Mouse (Mus musculus) thymus, adult 18-20 months (tissue): ENCODE measurements at regions not wholly inside any gene's neighbourhood (a gene's known extent, or its start where the extent isn't known, plus 50 kb on each side); places are given as distances from the start of the nearest gene placed in this dataset.
"Not testable (repeated sequence)": the region's sequence is repeated elsewhere in the genome, so short reads cannot be mapped to it uniquely, and the experiment has no call there.

Experiments
- DNase-seq, 2 experiments: peaks; one replicate each; pipeline ENCODE4 v3.0.0; 2022; ENCODE audit warnings: mixed read lengths in 2 of 2

DNA sequence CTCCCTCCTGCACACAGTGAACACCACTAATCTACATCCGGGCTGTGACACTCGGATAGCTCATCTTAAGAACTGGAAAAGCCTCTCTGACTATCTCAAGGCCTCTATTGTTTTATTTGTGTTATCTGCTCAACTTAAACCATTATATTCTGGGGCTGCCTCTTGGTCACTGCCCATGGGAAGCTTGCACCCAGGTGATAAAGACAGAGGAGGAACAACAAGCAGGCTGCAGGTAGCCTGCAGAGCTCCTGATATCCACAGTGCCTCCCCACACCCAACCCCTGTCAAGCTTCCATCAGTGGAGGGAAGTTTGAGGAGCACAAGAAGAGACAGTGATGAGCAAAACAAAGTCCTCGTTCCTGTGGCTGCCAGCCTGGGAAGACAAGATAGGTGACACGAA lies 467.0 kb upstream of the Smim15 start:
- DNase-seq, result no peak

DNA sequence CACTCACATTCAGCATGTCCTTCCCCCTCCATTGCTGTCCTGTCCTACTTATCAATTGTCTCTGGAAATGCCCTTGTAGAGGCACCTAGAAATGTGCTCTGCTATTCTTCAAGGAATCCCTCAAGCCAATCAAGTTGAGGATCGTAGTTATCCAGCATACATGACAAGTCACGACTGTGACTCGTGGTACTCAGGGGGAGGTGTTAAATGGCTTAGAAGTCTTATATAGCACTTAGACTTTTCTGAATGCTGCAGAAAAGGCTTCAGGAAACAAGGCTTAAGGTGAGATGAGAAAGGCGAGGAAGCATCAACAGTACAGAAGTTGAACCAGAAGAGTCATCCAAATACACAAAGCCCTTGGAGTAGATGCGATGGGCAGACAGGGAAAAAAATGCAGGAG lies 467.5 kb upstream of the Smim15 start:
- DNase-seq, result no peak

- DNase-seq, result no peak
Measured at GRCm38 (mm10) chr13:107575025-107575424, 469.2 kb upstream of the Smim15 start.

DNA sequence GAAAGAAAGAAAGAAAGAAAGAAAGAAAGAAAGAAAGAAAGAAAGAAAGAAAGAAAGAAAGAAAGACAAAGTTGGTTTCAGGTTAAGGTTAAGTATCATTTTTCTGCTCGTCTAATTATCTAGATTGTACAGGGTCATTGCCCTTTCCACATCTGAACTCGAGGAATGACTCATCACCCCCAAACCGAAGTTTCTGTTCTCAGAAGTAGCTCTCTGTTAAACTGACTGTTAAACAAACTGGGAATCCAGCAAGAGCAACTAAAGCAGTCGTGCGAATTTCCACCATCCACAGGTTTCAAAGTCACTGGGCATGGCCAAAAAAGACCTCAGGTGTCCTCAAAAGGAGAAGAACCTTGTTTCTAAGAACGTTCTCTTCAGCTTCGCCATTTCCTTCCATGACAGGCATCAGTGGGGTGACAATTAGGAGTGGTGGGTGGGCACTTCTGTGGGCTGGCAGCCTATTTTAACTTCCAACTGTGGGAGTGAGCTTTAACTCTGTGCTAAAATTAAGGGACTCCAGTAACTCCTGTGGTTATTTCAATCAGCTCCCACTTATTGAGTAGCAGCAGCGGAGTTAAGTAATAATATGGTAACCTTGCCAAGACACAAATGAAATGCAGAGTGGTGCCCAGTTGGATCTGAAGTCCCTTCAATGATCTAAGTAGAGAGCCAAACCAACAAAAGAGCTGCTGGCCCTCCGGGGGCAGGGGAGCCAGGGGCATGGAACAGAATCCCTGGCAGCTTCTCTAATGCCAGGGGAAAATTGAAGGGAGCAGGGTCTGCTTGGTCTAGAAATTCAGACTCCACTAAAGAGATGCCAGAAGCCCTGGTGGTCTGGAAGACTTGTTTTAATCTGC lies 470.5 kb upstream of the Smim15 start:
- no peak for DNase-seq

DNA sequence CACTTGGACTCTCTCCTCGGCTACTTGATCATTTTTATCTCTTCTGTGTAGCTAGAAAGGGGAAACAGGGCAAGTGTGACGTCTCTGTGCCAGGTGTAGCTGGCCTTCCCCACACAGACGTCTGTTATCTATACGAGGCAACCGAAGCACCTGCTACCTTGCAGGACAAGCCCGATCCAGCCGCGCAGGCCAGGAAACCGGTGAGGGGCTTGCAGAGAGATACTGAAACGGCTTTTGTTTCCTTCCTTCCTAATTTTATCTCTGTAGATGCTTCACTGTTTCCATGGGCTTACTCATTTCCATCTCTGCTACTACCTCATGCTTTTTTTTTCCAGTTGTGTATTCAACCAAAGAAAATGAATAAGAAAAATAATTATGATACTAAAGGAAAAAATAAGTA lies 472.7 kb upstream of the Smim15 start:
- peak; percentile 47 to 61 for DNase-seq

- DNase-seq, result no peak
Measured at GRCm38 (mm10) chr13:107569477-107569876, 474.8 kb upstream of the Smim15 start.

DNA sequence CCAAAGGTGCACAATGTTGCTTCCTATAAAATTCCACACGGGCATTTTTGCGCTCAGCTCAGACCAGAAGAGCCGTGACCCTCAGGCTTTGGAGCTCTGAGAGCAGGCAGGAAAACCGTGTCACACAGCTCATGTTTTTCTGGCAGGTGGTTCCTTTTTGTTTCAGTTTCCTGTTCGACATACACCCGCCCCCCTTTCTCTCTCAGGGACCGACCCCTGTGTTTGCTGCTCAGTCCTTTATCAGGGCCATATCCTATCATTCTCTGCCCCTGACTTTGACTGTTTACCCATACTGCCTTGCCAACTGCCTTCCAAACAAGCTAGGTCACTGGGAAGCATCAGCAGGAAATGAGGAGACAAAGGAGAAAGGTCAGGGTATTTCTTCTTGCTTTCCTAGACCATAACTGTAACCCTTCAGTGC lies 475.5 kb upstream of the Smim15 start:
- DNase-seq, result peak; percentile 16 to 48

DNA sequence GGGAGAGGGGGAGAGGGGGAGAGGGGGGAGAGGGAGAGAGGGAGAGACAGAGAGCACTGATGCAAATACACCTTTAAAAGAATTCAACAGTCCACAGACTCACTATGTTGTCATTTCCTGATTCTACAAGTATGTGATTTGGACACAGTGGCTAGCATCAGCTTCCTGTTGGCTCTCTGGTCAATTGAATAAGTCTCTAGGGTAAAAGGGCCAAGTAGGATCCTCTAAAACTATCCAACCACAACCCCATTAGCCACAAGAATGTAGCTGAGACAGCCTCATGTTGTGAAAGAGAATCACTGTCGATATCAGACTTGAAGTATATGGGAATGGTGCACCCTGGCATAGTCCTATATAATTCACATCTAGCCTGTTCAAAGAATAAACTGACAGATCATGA lies 481.8 kb upstream of the Smim15 start:
- no peak for DNase-seq

- no peak for DNase-seq
Measured at GRCm38 (mm10) chr13:107561529-107561928, 482.7 kb upstream of the Smim15 start.

DNA sequence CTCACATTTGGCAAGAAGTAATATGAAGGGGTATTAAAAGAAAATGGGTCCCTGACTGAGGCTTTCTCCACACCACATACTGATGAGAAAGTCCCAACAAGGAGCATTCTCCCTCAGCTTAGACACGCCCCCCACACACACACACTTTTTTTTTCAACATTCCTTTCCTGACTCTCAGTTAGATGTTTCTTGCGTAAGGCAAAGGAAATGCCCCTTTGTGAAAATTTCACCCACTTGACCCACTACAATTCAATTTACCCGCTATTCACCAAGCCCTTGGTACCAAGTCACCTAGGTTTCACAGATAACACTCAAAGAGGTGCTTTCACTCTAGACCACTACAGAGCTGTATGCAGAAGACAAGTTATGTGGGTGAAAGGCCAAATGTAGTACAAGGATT lies 488.3 kb upstream of the Smim15 start:
- DNase-seq, result no peak

GRCm38 (mm10) chr13:107554091-107554490 lies 490.2 kb upstream of the Smim15 start:
- DNase-seq, result no peak

DNA sequence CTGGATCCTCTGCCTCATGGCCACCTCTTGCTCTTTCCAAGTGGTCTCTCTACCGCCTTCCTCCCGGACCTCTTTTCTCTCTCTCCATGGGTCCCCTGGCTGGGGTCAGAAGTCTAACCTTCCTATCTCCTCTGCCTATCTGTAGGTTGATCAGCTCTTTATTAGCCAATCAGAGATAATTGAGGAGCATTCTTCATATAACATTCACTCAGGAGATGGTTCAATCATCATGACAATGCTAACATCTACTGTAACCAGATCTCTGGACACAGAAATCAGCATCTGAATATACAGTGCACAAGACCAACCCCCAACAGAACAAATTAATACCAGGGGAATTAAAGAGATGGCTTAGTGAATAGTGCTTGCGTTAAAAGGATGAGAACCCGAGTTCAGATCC lies 492.1 kb upstream of the Smim15 start:
- DNase-seq, result no peak

GRCm38 (mm10) chr13:107549995-107550394 lies 494.3 kb upstream of the Smim15 start:
- not testable (repeated sequence) for DNase-seq

- DNase-seq, result no peak
Measured at GRCm38 (mm10) chr13:107547073-107547472, 497.2 kb upstream of the Smim15 start.

- no peak for DNase-seq
Measured at GRCm38 (mm10) chr13:107546181-107546900, 497.9 kb upstream of the Smim15 start.

GRCm38 (mm10) chr13:107541635-107541955 lies 502.7 kb upstream of the Smim15 start:
- no peak for DNase-seq

- DNase-seq, result no peak
Measured at GRCm38 (mm10) chr13:107540784-107541634, 503.2 kb upstream of the Smim15 start.

- no peak for DNase-seq
Measured at GRCm38 (mm10) chr13:107540305-107540704, 503.9 kb upstream of the Smim15 start.

- DNase-seq, result no peak
Measured at GRCm38 (mm10) chr13:107539867-107540266, 504.4 kb upstream of the Smim15 start.

DNA sequence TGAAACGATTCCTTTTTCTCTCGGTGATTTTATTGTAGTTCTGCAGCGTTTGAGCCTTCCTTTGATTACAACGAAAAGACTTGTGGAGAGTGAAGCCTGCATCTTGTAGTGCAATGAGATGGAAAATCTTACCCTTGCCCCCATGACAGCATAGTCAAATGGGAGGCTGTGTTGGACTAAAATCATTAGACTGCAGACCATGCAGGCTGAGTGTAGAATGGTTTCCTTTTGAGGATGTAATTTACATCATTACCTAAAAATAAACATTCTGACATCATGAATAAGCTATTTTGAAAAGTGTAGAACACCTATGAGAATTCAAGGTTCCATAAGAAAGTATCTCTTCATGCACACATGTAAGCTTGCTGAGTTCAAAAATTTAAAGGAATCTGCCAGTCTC lies 504.9 kb upstream of the Smim15 start:
- no peak for DNase-seq

DNA sequence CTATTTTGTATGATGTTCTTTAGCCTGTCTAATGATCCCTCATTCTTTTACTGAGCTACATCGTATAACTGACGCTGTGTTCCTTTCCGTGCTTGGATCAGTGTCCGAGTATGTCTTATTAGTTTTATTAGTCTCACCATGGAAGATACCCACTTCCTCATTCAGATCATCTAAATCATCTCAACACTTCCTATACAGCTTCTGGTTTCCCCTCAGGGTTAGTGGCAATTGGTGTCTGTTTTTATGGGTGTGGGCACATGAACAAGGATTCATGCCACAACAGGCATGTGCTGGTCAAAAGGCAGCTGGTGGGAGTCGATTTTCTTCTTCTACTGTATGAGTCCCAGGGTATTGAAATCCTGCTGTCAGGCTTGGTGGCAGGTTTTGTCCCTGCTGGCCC lies 509.0 kb upstream of the Smim15 start:
- no peak for DNase-seq

GRCm38 (mm10) chr13:107533323-107533722 lies 510.9 kb upstream of the Smim15 start:
- no peak for DNase-seq

DNA sequence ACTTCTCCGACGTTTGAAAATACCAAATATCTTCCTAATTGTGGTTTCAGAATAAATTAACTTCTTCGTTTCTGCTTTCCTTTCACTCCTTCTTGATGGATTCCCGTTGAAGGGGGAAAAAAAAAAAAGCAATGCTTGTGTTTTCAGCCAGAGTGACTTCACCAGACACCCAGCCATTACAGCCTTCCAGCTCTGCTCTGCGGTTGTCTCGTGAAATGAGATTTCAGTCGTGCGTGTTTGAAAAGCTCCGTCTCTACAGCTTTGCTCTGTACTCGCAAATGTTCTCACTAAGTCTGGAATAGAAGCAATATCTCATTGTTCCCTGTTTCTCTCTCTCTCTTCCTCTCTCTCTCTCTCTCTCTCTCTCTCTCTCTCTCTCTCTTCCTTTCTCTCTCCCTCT lies 509.6 kb upstream of the Kif2a start:
- DNase-seq, result no peak
